Mouse (Mus musculus): ENCODE results near the gene Dusp28.

DNA sequence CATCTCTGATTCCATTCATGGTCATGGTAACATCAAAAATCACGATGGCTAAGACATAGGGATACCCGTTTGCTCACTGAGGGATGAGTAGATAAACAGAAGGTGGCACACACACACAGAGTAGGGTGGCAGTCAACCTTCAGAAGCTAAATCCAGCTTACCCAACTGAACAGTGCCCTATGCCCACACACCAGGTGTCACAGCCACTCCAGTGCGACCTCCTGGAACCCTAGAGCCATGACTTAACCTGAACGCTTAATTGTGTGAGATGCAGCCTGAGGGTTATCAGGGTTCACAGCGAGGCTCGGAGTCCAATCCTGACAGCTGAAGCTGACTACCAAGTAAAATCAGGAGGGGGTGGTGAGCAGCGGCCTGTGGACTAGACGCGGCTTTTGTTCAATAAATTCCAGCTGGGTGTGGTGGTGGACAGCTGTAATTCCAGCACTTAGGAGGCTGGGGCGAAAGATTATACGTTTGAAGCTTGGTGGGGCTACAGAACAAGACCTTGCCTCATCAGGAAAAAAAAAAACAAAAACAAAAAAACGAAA, 29.3 kb upstream of the Dusp28 start:
- no peak for TF ChIP-seq CTCF (IDR thresholded peaks at IDR 0.05; ENCODE audit: extremely low read depth, insufficient read depth, insufficient read length, insufficient replicate concordance)
- no peak for TF ChIP-seq POLR2A (IDR thresholded peaks at IDR 0.05; ENCODE audit: low read depth, low read length)
